Mouse (Mus musculus) hindbrain, embryonic 11.5 days (tissue): ENCODE data around the gene Acp7. TPM values are rescaled to one million over a fixed set of nuclear protein-coding genes. Genes with fewer than 3 reads are reported as not detected.

Source experiments
- ATAC-seq: fragments of 200-750 bp; cut with Nextera tagmentation; 2 replicates; pipeline ENCODE4 v1.8.0; 2017; ENCODE audit warnings: mild to moderate bottlenecking, moderate TSS enrichment, moderate library complexity; ENCODE audit not compliant: low FRiP score
- DNase-seq: peaks from one replicate; pipeline ENCODE4 v3.0.0-alpha.2; 2015; ENCODE audit warnings: low spot score
- H3K27ac ChIP-seq: fragments of 300-500 bp; sonication (generic); 2 replicates; pipeline ENCODE4 v1.5.1; 2014; ENCODE audit warnings: mild to moderate bottlenecking, low read depth, low read length
- H3K27me3 ChIP-seq: fragments of 300-500 bp; sonication (generic); 2 replicates; pipeline ENCODE4 v1.6.1; 2014; ENCODE audit warnings: mild to moderate bottlenecking, low read length, moderate library complexity, mixed read lengths; ENCODE audit not compliant: control insufficient read depth, insufficient read depth
- H3K36me3 ChIP-seq: fragments of 300-500 bp; sonication (generic); 2 replicates; pipeline ENCODE4 v1.6.1; 2014; ENCODE audit warnings: mild to moderate bottlenecking, low read length, moderate library complexity, mixed read lengths; ENCODE audit not compliant: control insufficient read depth, insufficient read depth
- H3K4me1 ChIP-seq: fragments of 300-500 bp; sonication (generic); replicated peaks from 2 replicates; pipeline ENCODE4 v1.6.1; 2014; ENCODE audit warnings: low read length, mixed read lengths; ENCODE audit not compliant: control insufficient read depth, insufficient read depth
- H3K4me2 ChIP-seq: fragments of 300-500 bp; sonication (generic); replicated peaks from 2 replicates; pipeline ENCODE4 v1.6.1; 2014; ENCODE audit warnings: mild to moderate bottlenecking, low read depth, low read length
- H3K4me3 ChIP-seq: fragments of 300-500 bp; sonication (generic); 2 replicates; pipeline ENCODE4 v1.5.1; 2014; ENCODE audit warnings: low read depth, low read length
- H3K9ac ChIP-seq: fragments of 300-500 bp; sonication (generic); 2 replicates; pipeline ENCODE4 v1.6.1; 2014; ENCODE audit warnings: low read depth, low read length
- H3K9me3 ChIP-seq: fragments of 300-500 bp; sonication (generic); 2 replicates; pipeline ENCODE4 v1.6.1; 2016; ENCODE audit warnings: low read length; ENCODE audit not compliant: control insufficient read depth
- WGBS: fragments of 180-500 bp; shearing (Covaris S2); extraction: QIAGEN DNeasy Blood & Tissue Kit; methylation state at CpG from one replicate; pipeline ENCODE4 v1.1.7; 2014; 5-methylcytosine and 5-hydroxymethylcytosine counted together
- polyA plus RNA-seq: library from polyadenylated mRNA; unstranded; fragments of >200 nt; fragmentation: Nextera tagmentation; extraction: Ambion mirVana; gene quantifications from 2 replicates; pipeline ENCODE4 v1.2.1, GENCODE M21; 2014

The Acp7 gene
- polyA plus RNA-seq, 1 experiment from 2014 or later = not detected

- Histone ChIP-seq H3K9ac (no peak overlapping the region), H3K27me3 (no peaks in the 10 kb centered on the region), H3K27ac (no peak overlapping the region), H3K36me3 (no peaks in the 10 kb centered on the region), H3K4me2 (no peak overlapping the region), H3K4me1 (no peaks in the 10 kb centered on the region), H3K9me3 (no peaks in the 10 kb centered on the region), H3K4me3 (no peak overlapping the region)
- no peak for ATAC-seq
- 43% methylated on average over 15 of the region's 15 CpGs for WGBS
- DNase-seq = peak; percentile 12
These were observed 34.8 kb upstream of the Acp7 start for GRCm38 (mm10) chr7:28665620-28666579.

GRCm38 (mm10) chr7:28656430-28656829, 25.3 kb upstream of the Acp7 start:
- Histone ChIP-seq H3K4me1 (no peaks in the 10 kb centered on the region), H3K9ac (no peak overlapping the region), H3K36me3 (no peaks in the 10 kb centered on the region), H3K4me3 (no peak overlapping the region), H3K27me3 (no peaks in the 10 kb centered on the region), H3K4me2 (no peak overlapping the region), H3K27ac (no peak overlapping the region), H3K9me3 (no peaks in the 10 kb centered on the region)
- ATAC-seq (no peak), DNase-seq (no peak)
- 44% methylated on average over 4 of the region's 4 CpGs for WGBS

DNA sequence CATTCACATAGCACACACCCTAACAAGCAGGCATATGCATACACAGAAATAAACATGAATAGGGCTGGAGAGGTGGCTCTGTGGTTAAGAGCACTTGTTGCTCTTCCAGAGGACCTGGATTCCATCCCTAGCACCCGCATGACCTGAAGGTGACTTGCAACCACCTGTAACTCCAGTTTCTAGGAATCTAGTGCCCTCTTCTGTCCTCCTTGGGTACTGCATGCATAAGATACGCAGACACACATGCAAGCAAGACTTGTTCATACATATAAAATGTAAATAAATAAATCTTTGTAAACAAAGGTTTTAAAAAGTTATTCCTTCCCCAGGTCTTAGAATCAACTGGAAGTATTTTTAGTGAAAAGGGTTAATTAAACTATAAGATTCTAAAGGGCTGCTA, 20.0 kb upstream of the Acp7 start:
- ATAC-seq (no peak), DNase-seq (no peak)
- WGBS = 89% methylated on average over 2 of the region's 2 CpGs
- Histone ChIP-seq H3K27ac (no peak overlapping the region), H3K4me1 (no peaks in the 10 kb centered on the region), H3K9me3 (no peaks in the 10 kb centered on the region), H3K36me3 (no peaks in the 10 kb centered on the region), H3K4me2 (no peak overlapping the region), H3K27me3 (no peaks in the 10 kb centered on the region), H3K4me3 (no peak overlapping the region), H3K9ac (no peak overlapping the region)

DNA sequence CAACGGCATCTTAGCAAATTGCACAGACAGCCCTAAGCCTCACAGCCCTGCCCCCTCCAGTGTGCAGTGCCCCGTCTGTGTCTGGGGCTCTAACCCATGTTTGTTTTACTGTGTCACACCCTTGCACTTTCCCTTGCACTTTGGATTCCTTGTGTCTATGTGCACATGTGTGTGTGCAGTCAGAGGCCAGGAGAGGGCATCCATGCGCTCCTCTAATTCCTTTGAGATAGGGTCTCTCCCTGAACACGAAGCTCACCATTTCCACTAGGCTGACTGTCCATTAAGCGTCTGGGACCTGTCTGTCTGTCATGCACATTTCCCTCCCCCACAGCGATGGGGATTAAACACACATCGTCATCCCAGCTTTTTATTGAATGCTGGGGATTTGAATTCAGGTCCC, 15.9 kb upstream of the Acp7 start:
- ATAC-seq = no peak

DNA sequence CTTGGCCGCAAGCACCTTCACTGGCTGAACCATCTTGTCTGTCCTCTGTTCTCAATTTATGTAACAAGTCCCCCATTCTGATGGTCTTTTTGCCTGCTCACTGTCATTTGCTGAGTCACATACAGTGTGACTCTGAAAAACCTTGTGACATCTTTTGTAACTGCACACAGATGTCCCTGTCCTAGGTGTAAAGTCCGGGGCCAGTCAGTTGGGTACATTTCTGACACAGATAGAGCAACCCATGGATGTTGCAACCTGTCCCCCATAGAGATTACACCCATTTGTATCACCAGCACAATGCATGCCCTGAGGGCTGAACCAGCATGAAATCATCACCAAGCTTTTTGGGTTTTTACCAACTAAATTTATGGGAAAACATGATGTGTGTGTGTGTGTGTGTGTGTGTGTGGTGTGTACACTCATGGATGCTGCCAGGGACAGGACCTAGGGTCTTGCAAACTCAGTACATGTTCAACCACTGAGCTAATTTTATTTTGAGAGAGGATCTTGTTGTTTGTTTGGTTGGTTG, 14.9 kb upstream of the Acp7 start:
- Histone ChIP-seq H3K4me1 (no peaks in the 10 kb centered on the region), H3K27ac (no peak overlapping the region), H3K4me2 (no peak overlapping the region), H3K27me3 (no peaks in the 10 kb centered on the region), H3K9me3 (no peaks in the 10 kb centered on the region), H3K4me3 (no peak overlapping the region), H3K36me3 (no peaks in the 10 kb centered on the region), H3K9ac (no peak overlapping the region)
- no peak for DNase-seq
- 92% methylated on average over 2 of the region's 2 CpGs for WGBS
- no peak for ATAC-seq

More for the DNA sequence above, 15.9 kb upstream of the Acp7 start:
- no peaks in the 10 kb centered on the region for H3K4me1 ChIP-seq
- H3K4me2 ChIP-seq = no peak overlapping the region
- H3K27me3 ChIP-seq = no peaks in the 10 kb centered on the region
- no peaks in the 10 kb centered on the region for H3K36me3 ChIP-seq
- no peaks in the 10 kb centered on the region for H3K9me3 ChIP-seq
- no peak overlapping the region for H3K27ac ChIP-seq
- H3K9ac ChIP-seq = no peak overlapping the region
- H3K4me3 ChIP-seq = no peak overlapping the region
- 58% methylated on average over 7 of the region's 7 CpGs for WGBS
- DNase-seq = no peak

- no peaks in the 10 kb centered on the region for H3K4me1 ChIP-seq
- DNase-seq (no peak), ATAC-seq (no peak)
- H3K36me3 ChIP-seq = no peaks in the 10 kb centered on the region
- H3K9me3 ChIP-seq = no peaks in the 10 kb centered on the region
- WGBS = 54% methylated on average over 6 of the region's 6 CpGs
- no peak overlapping the region for H3K9ac ChIP-seq
- no peaks in the 10 kb centered on the region for H3K27me3 ChIP-seq
- H3K4me2 ChIP-seq = no peak overlapping the region
- H3K4me3 ChIP-seq = no peak overlapping the region
- H3K27ac ChIP-seq = no peak overlapping the region
These were observed 14.2 kb upstream of the Acp7 start for GRCm38 (mm10) chr7:28645366-28645765.

DNA sequence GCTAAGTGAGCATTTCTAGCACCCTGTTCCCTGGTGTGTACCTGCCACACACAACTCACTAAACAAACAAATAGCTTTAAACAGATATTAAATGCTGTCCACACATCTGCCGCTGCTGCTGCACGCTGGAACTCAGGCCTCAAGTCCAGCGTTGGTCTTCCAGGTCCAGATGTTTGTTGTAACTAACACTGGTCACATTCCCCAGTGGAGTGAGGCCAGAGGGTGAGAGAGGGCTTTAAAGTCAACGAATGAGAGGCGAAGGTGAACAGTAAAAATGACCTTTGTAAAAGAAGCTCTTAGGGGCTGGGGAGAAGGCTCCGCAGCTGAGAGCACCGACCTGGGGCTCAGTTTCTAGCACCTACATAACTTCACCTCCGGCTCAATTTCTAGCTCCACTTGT, 10.4 kb upstream of the Acp7 start:
- Histone ChIP-seq H3K27ac (no peak overlapping the region), H3K4me1 (no peaks in the 10 kb centered on the region), H3K4me2 (no peak overlapping the region), H3K27me3 (no peaks in the 10 kb centered on the region), H3K4me3 (no peak overlapping the region), H3K36me3 (no peaks in the 10 kb centered on the region), H3K9me3 (no peaks in the 10 kb centered on the region), H3K9ac (no peak overlapping the region)
- DNase-seq (no peak), ATAC-seq (no peak)
- 78% methylated on average over 8 of the region's 8 CpGs for WGBS

DNA sequence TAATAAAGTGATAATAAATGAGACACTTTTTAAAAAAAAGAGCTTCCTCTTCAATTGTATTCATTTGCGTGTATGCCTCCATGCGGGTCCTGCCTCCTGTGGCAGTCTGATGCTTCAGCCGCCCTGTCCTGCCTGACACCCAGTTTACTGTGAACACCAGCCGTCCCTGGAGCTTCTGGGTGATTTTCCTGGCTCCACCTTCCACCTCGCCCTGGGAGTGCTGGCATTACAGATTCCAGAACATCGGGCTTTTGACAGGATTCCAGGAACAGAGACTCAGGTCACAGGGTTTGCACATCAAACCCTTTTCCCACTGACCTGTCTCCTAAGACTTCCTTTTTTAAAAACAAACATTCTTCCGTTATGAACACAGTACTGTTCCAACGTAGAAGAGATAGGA, 6.4 kb upstream of the Acp7 start:
- DNase-seq (no peak), ATAC-seq (no peak)
- Histone ChIP-seq H3K36me3 (no peaks in the 10 kb centered on the region), H3K4me2 (no peak overlapping the region), H3K27me3 (no peaks in the 10 kb centered on the region), H3K9me3 (no peaks in the 10 kb centered on the region), H3K9ac (no peak overlapping the region), H3K4me3 (no peak overlapping the region), H3K27ac (no peak overlapping the region), H3K4me1 (no peaks in the 10 kb centered on the region)
- WGBS = 19% methylated on average over 8 of the region's 8 CpGs

DNA sequence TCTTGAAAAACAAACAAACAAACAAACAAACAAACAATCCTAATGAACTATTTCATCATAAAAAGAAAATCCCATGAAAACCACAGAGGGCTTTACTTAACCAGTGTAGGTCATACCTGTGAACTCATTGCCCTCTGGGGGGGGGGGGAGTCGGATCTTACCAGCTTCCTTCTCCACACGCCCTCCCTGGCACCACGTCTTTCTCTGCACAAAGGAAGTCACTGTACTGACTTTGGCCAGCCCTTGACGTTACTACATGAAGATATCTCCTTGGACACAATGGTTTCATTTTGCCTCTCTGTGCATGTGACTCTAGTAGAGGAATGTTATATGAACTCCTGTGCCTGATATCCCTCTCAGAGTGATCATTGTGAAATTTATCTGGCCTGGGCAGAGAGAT, 3.0 kb upstream of the Acp7 start:
- H3K9me3 ChIP-seq = no peaks in the 10 kb centered on the region
- H3K27ac ChIP-seq = no peak overlapping the region
- no peak for DNase-seq
- WGBS = 74% methylated on average over 4 of the region's 4 CpGs
- H3K4me1 ChIP-seq = peaks cover 3% of the 10 kb centered on the region; the same call in 1 of the 2 replicates
- no peaks in the 10 kb centered on the region for H3K36me3 ChIP-seq
- no peak overlapping the region for H3K9ac ChIP-seq
- H3K27me3 ChIP-seq = peaks cover 21% of the 10 kb centered on the region
- no peak for ATAC-seq
- H3K4me3 ChIP-seq = no peak overlapping the region
- no peak overlapping the region for H3K4me2 ChIP-seq
